Mouse (Mus musculus) embryonic facial prominence, embryonic 15.5 days (tissue): ENCODE measurements around the gene Wnt8b. TPM values are rescaled to one million over a fixed set of nuclear protein-coding genes. Genes with fewer than 3 reads are reported as not detected.
"Not testable (repeated sequence)": the region's sequence is repeated elsewhere in the genome, so short reads cannot be mapped to it uniquely, and the experiment has no call there.

Experiments
- ATAC-seq: fragments of 200-750 bp; cut with Nextera tagmentation; 2 replicates; pipeline ENCODE4 v1.8.0; 2017; ENCODE audit warnings: low read depth, moderate TSS enrichment; ENCODE audit not compliant: insufficient number of reproducible peaks, low FRiP score, low TSS enrichment
- H3K27ac ChIP-seq: fragments of 300-500 bp; sonication (generic); replicated peaks from 2 replicates; pipeline ENCODE4 v1.5.1; 2015; ENCODE audit warnings: mild to moderate bottlenecking, inconsistent platforms
- H3K27me3 ChIP-seq: fragments of 300-500 bp; sonication (generic); 2 replicates; pipeline ENCODE4 v1.6.1; 2015; ENCODE audit warnings: inconsistent platforms
- H3K36me3 ChIP-seq: fragments of 300-500 bp; sonication (generic); 2 replicates; pipeline ENCODE4 v1.6.1; 2015; ENCODE audit warnings: mild to moderate bottlenecking, inconsistent platforms
- H3K4me1 ChIP-seq: fragments of 300-500 bp; sonication (generic); 2 replicates; pipeline ENCODE4 v1.6.1; 2015; ENCODE audit warnings: inconsistent platforms
- H3K4me2 ChIP-seq: fragments of 300-500 bp; sonication (generic); replicated peaks from 2 replicates; pipeline ENCODE4 v1.6.1; 2015; ENCODE audit warnings: mild to moderate bottlenecking, inconsistent platforms
- H3K4me3 ChIP-seq: fragments of 300-500 bp; sonication (generic); replicated peaks from 2 replicates; pipeline ENCODE4 v1.5.1; 2015; ENCODE audit warnings: mild to moderate bottlenecking, inconsistent platforms
- H3K9ac ChIP-seq: fragments of 300-500 bp; sonication (generic); 2 replicates; pipeline ENCODE4 v1.6.1; 2015; ENCODE audit warnings: inconsistent platforms
- H3K9me3 ChIP-seq: fragments of 300-500 bp; sonication (generic); replicated peaks from 2 replicates; pipeline ENCODE4 v1.6.1; 2016; ENCODE audit warnings: inconsistent platforms
- WGBS: fragments of 180-500 bp; shearing (Covaris S2); methylation state at CpG from one replicate; pipeline ENCODE4 v1.1.7; 2015; 5-methylcytosine and 5-hydroxymethylcytosine counted together
- polyA plus RNA-seq: library from polyadenylated mRNA; unstranded; fragments of >200 nt; fragmentation: Nextera tagmentation; extraction: Ambion mirVana; gene quantifications from 2 replicates; pipeline ENCODE4 v1.2.1, GENCODE M21; 2015

Gene Wnt8b
- polyA plus RNA-seq, result not detected in 2 replicates

DNA sequence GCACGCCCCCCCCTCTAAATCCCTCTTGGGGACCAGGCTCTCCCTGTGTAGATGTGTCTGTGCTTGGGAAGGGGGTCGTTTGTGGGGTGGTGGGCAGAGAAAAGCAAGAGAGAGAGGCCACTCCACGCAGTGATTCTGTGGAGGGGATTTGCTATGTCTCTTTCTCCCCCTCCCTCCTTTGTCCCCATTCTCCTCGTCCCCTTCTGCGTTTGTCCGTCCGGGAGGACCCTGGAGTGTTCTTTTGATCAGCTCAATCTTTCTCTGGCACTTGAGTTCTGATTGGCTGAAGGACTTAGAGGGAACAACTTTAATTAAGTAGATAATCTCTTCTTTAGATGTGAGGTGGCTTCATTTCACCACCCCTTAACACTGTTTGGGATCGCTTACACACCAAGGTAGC is at the start of gene Wnt8b:
TSS of gene Wnt8b (plus strand) at position 345 of the 400 bp plus-strand sequence.
- no peak for ATAC-seq
- H3K4me1 ChIP-seq, result no peaks in the 10 kb centered on the region
- H3K27ac ChIP-seq, result no peak within 1 kb of the TSS
- no peaks in the 10 kb centered on the region for H3K9me3 ChIP-seq
- H3K36me3 ChIP-seq, result no peaks in the 10 kb centered on the region
- no peak within 1 kb of the TSS for H3K4me2 ChIP-seq
- peaks cover 23% of the 10 kb centered on the region for H3K27me3 ChIP-seq
- H3K4me3 ChIP-seq, result no peak within 1 kb of the TSS
- H3K9ac ChIP-seq, result no peak within 1 kb of the TSS
- 22% methylated on average over 8 of the region's 8 CpGs for WGBS

DNA sequence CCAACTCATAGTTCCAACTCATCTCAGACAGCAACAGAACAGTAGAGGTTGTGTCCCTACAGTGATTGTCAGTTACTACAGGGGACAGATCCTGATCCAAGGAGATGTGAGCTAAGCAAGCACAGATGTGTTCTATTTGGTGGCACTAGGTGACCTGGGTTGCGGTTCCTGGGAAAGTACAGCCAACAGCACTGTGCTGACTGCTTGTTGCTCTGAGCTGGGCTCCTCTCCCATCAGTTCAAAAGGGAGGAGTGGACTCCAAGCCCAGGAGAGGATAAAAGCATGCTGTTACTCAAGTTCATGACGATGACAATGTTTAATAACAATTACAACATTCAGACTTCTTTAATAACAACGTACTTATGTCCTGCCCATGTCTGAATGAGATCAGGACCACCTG is 47.5 kb upstream of the Wnt8b start:
- Histone ChIP-seq H3K9me3 (no peaks in the 10 kb centered on the region), H3K4me1 (no peaks in the 10 kb centered on the region), H3K36me3 (no peaks in the 10 kb centered on the region), H3K9ac (no peak overlapping the region), H3K27ac (no peak overlapping the region), H3K4me3 (no peak overlapping the region), H3K27me3 (no peaks in the 10 kb centered on the region), H3K4me2 (no peak overlapping the region)
- no peak for ATAC-seq
- 82% methylated on average over 3 of the region's 3 CpGs for WGBS

DNA sequence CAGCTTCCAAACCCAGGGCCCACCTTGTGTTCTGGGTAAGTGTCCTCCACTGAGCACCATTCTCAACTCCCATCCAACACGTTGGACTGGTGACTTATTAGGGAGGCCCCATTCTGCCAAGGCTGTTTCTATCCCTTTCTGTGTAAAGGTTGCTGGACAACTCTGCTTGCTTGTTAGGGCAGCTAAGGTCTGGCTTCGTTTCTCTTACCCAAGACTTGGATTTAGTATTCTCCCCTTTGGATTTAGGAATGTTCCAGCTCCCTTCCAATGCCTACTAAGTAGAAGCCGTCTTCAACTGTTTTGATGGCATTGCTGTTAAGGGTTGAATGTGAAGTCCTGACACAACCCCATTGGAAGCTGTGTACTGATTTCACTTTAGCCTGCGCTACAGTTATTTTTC is 45.3 kb upstream of the Wnt8b start:
- Histone ChIP-seq H3K27ac (no peak overlapping the region), H3K27me3 (no peaks in the 10 kb centered on the region), H3K4me3 (no peak overlapping the region), H3K4me1 (no peaks in the 10 kb centered on the region), H3K9ac (no peak overlapping the region), H3K9me3 (no peaks in the 10 kb centered on the region), H3K4me2 (no peak overlapping the region), H3K36me3 (no peaks in the 10 kb centered on the region)
- WGBS, result 78% methylated on average over 4 of the region's 4 CpGs
- no peak for ATAC-seq

DNA sequence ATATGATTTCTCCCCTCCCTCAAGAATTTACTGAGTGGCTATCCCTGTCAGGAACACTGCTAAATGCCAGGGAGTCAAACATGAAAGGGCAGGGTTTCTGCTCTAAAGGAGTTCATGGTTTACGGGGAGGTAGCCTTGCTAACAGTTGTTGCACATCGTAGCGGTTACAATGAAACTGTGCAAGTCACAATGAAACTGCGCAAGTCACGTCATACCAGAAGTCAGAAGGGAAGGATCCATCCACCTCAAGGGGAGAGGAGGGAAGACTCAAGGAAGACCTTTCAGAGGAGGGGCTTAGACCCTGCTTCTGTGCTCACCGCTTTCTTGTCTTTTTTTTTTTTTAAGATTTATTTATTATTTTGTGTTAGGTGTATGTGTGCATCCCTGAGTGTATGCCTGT is 38.4 kb upstream of the Wnt8b start:
- no peak for ATAC-seq
- H3K4me1 ChIP-seq, result no peaks in the 10 kb centered on the region
- no peaks in the 10 kb centered on the region for H3K9me3 ChIP-seq
- no peak overlapping the region for H3K9ac ChIP-seq
- no peak overlapping the region for H3K4me2 ChIP-seq
- H3K36me3 ChIP-seq, result no peaks in the 10 kb centered on the region
- WGBS, result 80% methylated on average over 6 of the region's 6 CpGs
- no peaks in the 10 kb centered on the region for H3K27me3 ChIP-seq
- H3K4me3 ChIP-seq, result no peak overlapping the region
- no peak overlapping the region for H3K27ac ChIP-seq

DNA sequence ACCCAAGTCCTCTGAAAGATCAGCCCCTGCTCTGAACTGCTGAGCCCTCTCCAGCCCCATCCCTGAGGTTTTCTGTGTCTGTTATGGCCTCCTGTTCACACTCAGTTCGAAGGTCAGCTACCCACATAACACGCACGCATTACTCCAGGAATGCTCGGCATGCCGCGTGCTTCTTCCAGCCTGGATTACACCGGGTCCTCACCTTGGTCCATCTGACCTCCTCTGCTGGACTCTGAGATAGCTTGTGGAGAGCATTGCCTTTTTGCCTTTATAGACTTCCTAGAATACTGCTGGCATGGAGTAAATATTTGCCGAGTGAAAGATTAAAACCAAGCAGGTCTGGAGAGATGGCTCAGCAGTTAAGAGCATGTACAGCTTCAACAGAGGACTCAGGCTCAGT is 37.9 kb upstream of the Wnt8b start:
- 74% methylated on average over 8 of the region's 8 CpGs for WGBS

DNA sequence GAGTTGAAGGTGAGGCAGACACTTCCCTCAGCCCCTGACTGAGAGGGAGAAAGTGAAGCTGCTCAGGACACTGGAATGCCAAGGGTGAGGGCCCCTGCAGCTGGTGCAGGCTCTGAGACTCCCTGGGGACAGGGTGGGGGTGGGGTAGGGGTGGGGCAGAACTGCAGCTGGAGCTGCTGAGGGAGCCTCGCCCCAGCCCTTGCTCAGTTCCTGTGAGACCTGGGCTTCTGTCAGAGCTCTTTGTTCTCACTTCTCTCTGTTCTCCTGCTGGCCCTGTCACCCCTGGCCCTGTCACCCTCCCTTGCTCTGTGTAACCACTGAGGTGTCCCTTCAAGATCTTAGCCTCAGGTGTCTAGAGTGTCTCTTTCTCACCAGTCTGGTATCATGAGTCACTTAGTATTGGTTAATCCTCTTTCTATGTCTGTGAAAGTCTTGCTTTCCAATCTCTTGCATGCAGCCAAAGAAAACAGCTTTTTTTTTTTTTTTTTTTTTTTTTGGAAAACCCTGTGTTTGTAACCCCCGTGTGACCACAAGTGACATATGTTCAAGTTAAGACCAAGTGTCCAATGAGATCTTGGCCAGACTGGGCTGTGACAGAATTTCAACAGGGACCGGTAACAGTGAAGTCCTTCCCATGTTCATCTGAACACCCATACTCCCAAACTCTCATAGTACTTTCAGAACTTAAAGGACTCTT is 35.8 kb upstream of the Wnt8b start:
- Histone ChIP-seq H3K4me3 (no peak overlapping the region), H3K4me1 (no peaks in the 10 kb centered on the region), H3K27me3 (no peaks in the 10 kb centered on the region), H3K36me3 (no peaks in the 10 kb centered on the region), H3K27ac (no peak overlapping the region), H3K9ac (no peak overlapping the region), H3K9me3 (no peaks in the 10 kb centered on the region), H3K4me2 (no peak overlapping the region)
- no peak; the same call in 1 of the 2 replicates for ATAC-seq
- 59% methylated on average over 3 of the region's 3 CpGs for WGBS

More for the DNA sequence above, 37.9 kb upstream of the Wnt8b start:
- H3K9me3 ChIP-seq, result no peaks in the 10 kb centered on the region
- H3K4me3 ChIP-seq, result no peak overlapping the region
- no peak overlapping the region for H3K9ac ChIP-seq
- H3K4me1 ChIP-seq, result no peaks in the 10 kb centered on the region
- no peak overlapping the region for H3K4me2 ChIP-seq
- H3K36me3 ChIP-seq, result no peaks in the 10 kb centered on the region
- H3K27me3 ChIP-seq, result no peaks in the 10 kb centered on the region
- no peak overlapping the region for H3K27ac ChIP-seq
- no peak for ATAC-seq

DNA sequence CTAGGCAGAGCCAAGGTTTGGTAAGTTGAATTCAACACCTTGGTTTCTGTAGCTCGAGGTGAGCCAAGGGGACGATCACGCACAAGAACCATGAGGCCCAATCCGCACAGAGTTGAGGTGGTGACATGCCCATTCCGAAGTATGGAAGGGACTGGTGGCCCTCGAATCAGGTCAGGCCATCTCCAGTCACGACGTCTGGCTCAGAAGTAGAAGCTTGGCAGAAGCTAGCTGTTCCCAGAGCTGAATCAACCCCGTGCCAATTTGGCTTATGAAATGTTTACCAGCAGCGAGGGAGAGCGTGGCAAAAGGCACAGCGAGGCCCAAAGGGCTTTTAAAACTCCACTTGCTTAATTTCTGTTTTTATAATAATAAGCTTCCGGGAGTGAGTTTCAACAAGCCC is 34.6 kb upstream of the Wnt8b start:
- ATAC-seq, result no peak
- H3K4me3 ChIP-seq, result no peak overlapping the region
- WGBS, result 69% methylated on average over 13 of the region's 13 CpGs
- H3K36me3 ChIP-seq, result no peaks in the 10 kb centered on the region
- H3K4me1 ChIP-seq, result no peaks in the 10 kb centered on the region
- no peaks in the 10 kb centered on the region for H3K9me3 ChIP-seq
- no peak overlapping the region for H3K27ac ChIP-seq
- no peak overlapping the region for H3K9ac ChIP-seq
- no peak overlapping the region for H3K4me2 ChIP-seq
- no peaks in the 10 kb centered on the region for H3K27me3 ChIP-seq

DNA sequence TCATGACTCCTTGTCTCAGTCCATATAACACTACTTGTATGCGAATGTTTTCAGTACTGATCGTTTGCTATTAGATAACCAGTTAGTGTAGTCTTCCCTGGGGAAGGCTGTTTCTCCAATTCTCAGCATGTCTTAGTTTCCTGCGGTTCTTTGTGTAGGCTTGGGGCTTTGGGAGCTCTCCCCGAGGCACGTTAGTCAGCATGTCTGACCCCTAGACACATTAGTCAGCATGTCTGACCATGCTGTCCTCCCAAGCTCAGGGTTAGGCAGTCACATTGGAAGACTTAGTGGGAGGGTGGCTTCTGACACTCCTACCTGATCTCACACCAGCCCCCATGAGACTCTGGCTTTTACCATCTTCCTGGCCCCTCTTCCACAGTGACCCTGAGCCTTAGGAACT is 32.8 kb upstream of the Wnt8b start:
- no peak overlapping the region for H3K4me2 ChIP-seq
- WGBS, result 72% methylated on average over 5 of the region's 5 CpGs
- no peaks in the 10 kb centered on the region for H3K27me3 ChIP-seq
- H3K4me3 ChIP-seq, result no peak overlapping the region
- no peak overlapping the region for H3K9ac ChIP-seq
- no peaks in the 10 kb centered on the region for H3K4me1 ChIP-seq
- H3K27ac ChIP-seq, result no peak overlapping the region
- H3K36me3 ChIP-seq, result no peaks in the 10 kb centered on the region
- no peaks in the 10 kb centered on the region for H3K9me3 ChIP-seq
- ATAC-seq, result no peak

DNA sequence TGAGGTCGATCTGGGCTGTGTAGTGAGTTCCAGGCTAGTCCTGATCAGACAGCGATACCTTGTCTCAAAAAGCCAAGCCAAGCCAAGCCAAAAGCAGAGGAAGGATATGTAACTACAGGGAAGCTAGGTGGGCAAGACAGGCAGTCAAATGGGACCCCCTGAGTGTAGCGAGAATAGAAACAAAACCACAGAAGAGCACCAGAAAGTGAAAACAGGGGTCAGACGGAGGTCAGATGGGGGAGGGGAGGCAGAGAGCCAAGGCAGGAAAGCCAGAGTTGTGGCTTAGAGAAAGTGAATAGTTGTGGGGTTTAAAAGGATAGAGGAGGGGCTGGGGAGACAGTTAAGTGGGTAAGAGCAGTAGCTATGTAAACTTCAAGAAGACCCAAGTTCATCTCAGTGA is 31.8 kb upstream of the Wnt8b start:
- no peaks in the 10 kb centered on the region for H3K27me3 ChIP-seq
- H3K4me3 ChIP-seq, result no peak overlapping the region
- no peaks in the 10 kb centered on the region for H3K36me3 ChIP-seq
- H3K4me1 ChIP-seq, result no peaks in the 10 kb centered on the region
- H3K4me2 ChIP-seq, result no peak overlapping the region
- H3K9ac ChIP-seq, result no peak overlapping the region
- no peaks in the 10 kb centered on the region for H3K9me3 ChIP-seq
- no peak overlapping the region for H3K27ac ChIP-seq
- ATAC-seq, result no peak
- 54% methylated on average over 4 of the region's 4 CpGs for WGBS

DNA sequence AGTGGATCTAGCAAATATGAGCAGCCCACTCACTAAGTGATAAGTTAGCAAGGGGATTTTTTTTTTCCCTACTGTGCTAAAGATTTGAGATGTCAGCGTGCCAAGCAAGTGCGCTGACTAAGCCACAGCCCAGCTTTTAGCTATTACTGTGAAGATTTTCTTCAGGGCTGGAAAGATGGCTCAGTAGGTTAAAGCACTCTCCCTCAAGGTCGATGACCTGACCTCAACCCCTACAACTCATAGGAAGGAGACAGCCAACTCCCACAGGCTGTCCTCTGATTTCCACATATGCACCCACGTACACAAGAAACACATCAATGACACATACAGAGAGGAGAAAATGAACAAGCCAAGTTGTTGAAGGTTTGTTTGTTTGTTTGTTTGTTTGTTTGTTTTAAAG is 31.1 kb upstream of the Wnt8b start:
- WGBS, result 81% methylated on average over 4 of the region's 4 CpGs
- ATAC-seq, result no peak
- no peak overlapping the region for H3K4me2 ChIP-seq
- no peak overlapping the region for H3K27ac ChIP-seq
- no peak overlapping the region for H3K4me3 ChIP-seq
- H3K4me1 ChIP-seq, result no peaks in the 10 kb centered on the region
- H3K9me3 ChIP-seq, result no peaks in the 10 kb centered on the region
- H3K27me3 ChIP-seq, result no peaks in the 10 kb centered on the region
- no peak overlapping the region for H3K9ac ChIP-seq
- no peaks in the 10 kb centered on the region for H3K36me3 ChIP-seq

DNA sequence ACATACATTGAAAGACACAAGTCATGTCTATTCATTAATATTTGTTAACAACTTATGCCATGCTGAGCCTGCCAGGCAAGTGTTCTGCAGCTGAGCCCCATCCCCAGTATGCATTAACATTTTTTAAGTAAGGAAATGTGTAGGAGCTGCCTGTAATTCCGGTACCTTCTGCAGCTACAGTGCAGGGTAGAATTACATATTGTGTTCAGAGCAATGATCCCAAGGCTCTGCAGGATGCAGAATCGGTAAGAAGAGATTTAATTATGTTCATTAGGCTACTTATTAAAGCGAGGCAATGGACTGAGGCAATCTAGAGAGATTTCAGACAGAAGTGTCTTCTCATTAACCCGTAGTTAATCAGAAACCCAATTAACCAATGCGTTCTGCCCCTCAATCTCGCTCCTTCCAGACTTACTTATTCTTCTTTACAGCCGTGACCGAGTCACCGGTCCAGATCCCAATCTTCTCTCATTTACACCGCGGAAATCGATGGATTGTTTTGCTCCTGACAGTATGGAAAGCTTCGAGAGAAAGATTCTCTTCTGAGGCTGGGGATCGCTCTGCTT is 27.2 kb upstream of the Wnt8b start:
- not testable (repeated sequence) for H3K36me3 ChIP-seq, H3K27ac ChIP-seq, H3K4me3 ChIP-seq, ATAC-seq, H3K9me3 ChIP-seq, H3K4me2 ChIP-seq, H3K4me1 ChIP-seq, H3K9ac ChIP-seq, H3K27me3 ChIP-seq
- WGBS, result 59% methylated on average over 14 of the region's 14 CpGs

DNA sequence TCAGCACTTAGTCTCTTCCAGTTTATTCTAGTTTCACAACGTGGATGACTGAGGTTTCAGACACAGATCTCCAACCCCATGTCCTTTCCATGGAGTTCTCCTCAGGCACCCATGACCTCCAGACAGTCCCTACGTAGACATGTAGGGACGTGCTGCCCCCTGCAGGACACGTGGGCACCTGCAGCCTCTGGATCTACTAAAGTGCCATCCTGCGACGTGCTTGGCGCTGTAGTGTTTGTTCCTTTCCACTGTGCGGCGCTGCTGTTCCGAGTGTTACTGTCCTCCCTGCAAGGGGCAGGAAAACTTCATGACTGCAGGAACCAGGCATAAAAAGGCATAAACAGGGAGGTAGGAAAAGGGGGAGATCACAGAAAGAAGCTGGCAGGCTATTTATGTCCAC is 19.1 kb upstream of the Wnt8b start:
- no peak overlapping the region for H3K4me2 ChIP-seq
- no peaks in the 10 kb centered on the region for H3K4me1 ChIP-seq
- WGBS, result 3% methylated on average over 10 of the region's 10 CpGs
- H3K9me3 ChIP-seq, result no peaks in the 10 kb centered on the region
- no peaks in the 10 kb centered on the region for H3K36me3 ChIP-seq
- no peak overlapping the region for H3K9ac ChIP-seq
- H3K27ac ChIP-seq, result no peak overlapping the region
- H3K4me3 ChIP-seq, result no peak overlapping the region
- H3K27me3 ChIP-seq, result no peaks in the 10 kb centered on the region
- ATAC-seq, result no peak
